In the genomic region with DNA sequence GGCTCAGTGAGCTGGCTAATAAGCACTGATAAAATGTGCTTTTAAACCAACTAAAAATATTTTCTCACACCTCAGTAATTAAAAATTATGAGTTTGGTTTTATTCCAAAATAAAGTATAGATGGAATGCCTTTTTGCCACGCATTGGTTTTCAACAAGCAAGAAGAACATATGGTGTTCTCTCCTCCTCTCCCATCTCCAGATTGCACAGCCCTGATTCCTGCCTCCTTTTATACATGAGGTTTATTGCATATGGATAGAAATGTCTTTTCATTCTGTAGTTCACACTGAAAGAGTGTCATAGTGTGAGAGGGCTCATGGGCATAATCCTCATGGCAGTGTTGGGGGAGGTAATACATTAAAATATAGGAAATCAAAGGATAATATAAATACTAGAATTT, we compare ENCODE assay signal across 23 mouse cellular contexts.
DNase-seq lines count a peak whose midpoint lies in the region; ATAC-seq lines count a peak whose summit lies in the region.
"Had no signal": no experiment of that assay in that cellular context is flagged by ENCODE, and none has a peak within 500 bp of the region (broad histone marks: within the 10 kb centered on the region; RNA-seq: fewer than 3 reads in every experiment).

No protein-coding gene starts in this region.

- H3K4me2 ChIP-seq in forebrain, embryonic 14.5 days (ENCODE audit: low read length) = no peak overlapping the region
- H3K4me2 ChIP-seq in forebrain, embryonic 12.5 days = no peak overlapping the region
- no peak overlapping the region for H3K4me2 ChIP-seq in forebrain, embryonic 16.5 days (ENCODE audit: low read length)
- H3K4me2 ChIP-seq: embryonic facial prominence, embryonic 15.5 days; hindbrain, embryonic 12.5 days had no signal

- no peak overlapping the region for H3K9ac ChIP-seq in forebrain, embryonic 14.5 days (ENCODE audit: low read length)
- no peak overlapping the region for H3K9ac ChIP-seq in forebrain, embryonic 12.5 days
- no peak overlapping the region for H3K9ac ChIP-seq in forebrain, embryonic 16.5 days (replicated peaks; ENCODE audit: low read depth, low read length)
- H3K9ac ChIP-seq: embryonic facial prominence, embryonic 15.5 days; hindbrain, embryonic 12.5 days had no signal

- ATAC-seq in forebrain, embryonic 14.5 days = peak; percentile 78; the same call in 1 of the 2 replicates
- ATAC-seq in forebrain, embryonic 12.5 days (ENCODE audit: low FRiP score) = no peak
- peak; percentile 94 for ATAC-seq in forebrain, embryonic 16.5 days
- no peak for ATAC-seq in erythroid progenitor cell, adult 5-6 weeks (replicated peaks; ENCODE audit: low FRiP score, poor library complexity, severe bottlenecking)
- ATAC-seq: hindbrain, embryonic 16.5 days; inflammation-experienced regulatory T-cells, adult 6 months; intestine, postnatal 0 days had no signal

- no peaks in the 10 kb centered on the region for H3K4me1 ChIP-seq in forebrain, embryonic 14.5 days (ENCODE audit: control insufficient read depth, insufficient read depth, low read length)
- H3K4me1 ChIP-seq in forebrain, embryonic 12.5 days = no peaks in the 10 kb centered on the region
- H3K4me1 ChIP-seq in forebrain, embryonic 16.5 days (replicated peaks; ENCODE audit: control insufficient read depth, insufficient read depth, low read length) = no peaks in the 10 kb centered on the region
- H3K4me1 ChIP-seq: embryonic facial prominence, embryonic 15.5 days; hindbrain, embryonic 12.5 days had no signal

- H3K4me3 ChIP-seq in forebrain, embryonic 14.5 days (ENCODE audit: low read depth, low read length) = no peak overlapping the region
- no peak overlapping the region for H3K4me3 ChIP-seq in forebrain, embryonic 12.5 days (replicated peaks)
- no peak overlapping the region for H3K4me3 ChIP-seq in forebrain, embryonic 16.5 days (replicated peaks; ENCODE audit: low read length)
- H3K4me3 ChIP-seq: embryonic facial prominence, embryonic 15.5 days; erythroblast, embryonic 14.5 days; hindbrain, embryonic 12.5 days had no signal

- H3K9me3 ChIP-seq in forebrain, embryonic 14.5 days (replicated peaks; ENCODE audit: control insufficient read depth, low read length) = no peaks in the 10 kb centered on the region
- H3K9me3 ChIP-seq in forebrain, embryonic 12.5 days = no peaks in the 10 kb centered on the region
- H3K9me3 ChIP-seq in forebrain, embryonic 16.5 days (ENCODE audit: control insufficient read depth, low read length) = no peaks in the 10 kb centered on the region
- H3K9me3 ChIP-seq: embryonic facial prominence, embryonic 15.5 days; hindbrain, embryonic 12.5 days had no signal

- 67% methylated on average over 1 of the region's 1 CpGs for WGBS in forebrain, embryonic 14.5 days
- WGBS in forebrain, embryonic 12.5 days = 73% methylated on average over 1 of the region's 1 CpGs
- 47% methylated on average over 1 of the region's 1 CpGs for WGBS in forebrain, embryonic 16.5 days

- H3K27ac ChIP-seq in forebrain, embryonic 14.5 days (ENCODE audit: low read depth, low read length) = no peak overlapping the region
- H3K27ac ChIP-seq in forebrain, embryonic 12.5 days = no peak overlapping the region
- no peak overlapping the region for H3K27ac ChIP-seq in forebrain, embryonic 16.5 days (ENCODE audit: low read length)
- H3K27ac ChIP-seq: embryonic facial prominence, embryonic 15.5 days; hindbrain, embryonic 12.5 days had no signal

- H3K27me3 ChIP-seq in forebrain, embryonic 14.5 days (replicated peaks; ENCODE audit: control insufficient read depth, insufficient read depth, low read length) = no peaks in the 10 kb centered on the region
- H3K27me3 ChIP-seq in forebrain, embryonic 12.5 days = no peaks in the 10 kb centered on the region
- no peaks in the 10 kb centered on the region for H3K27me3 ChIP-seq in forebrain, embryonic 16.5 days (replicated peaks; ENCODE audit: control insufficient read depth, insufficient read depth, low read length)
- H3K27me3 ChIP-seq: embryonic facial prominence, embryonic 15.5 days; hindbrain, embryonic 12.5 days had no signal

- H3K36me3 ChIP-seq in forebrain, embryonic 14.5 days (ENCODE audit: control insufficient read depth, insufficient read depth, low read length) = no peaks in the 10 kb centered on the region
- no peaks in the 10 kb centered on the region for H3K36me3 ChIP-seq in forebrain, embryonic 12.5 days (replicated peaks)
- H3K36me3 ChIP-seq in forebrain, embryonic 16.5 days (ENCODE audit: control insufficient read depth, insufficient read depth) = no peaks in the 10 kb centered on the region
- H3K36me3 ChIP-seq: embryonic facial prominence, embryonic 15.5 days; hindbrain, embryonic 12.5 days had no signal

- peak; percentile 56 for DNase-seq in forebrain, embryonic 14.5 days (ENCODE audit: low spot score)
- peak; percentile 18 for DNase-seq in layer of hippocampus, adult 11-12 months (ENCODE audit: low spot score)
- DNase-seq in layer of hippocampus, adult 9-10 months (ENCODE audit: low spot score) = no peak
- peak; percentile 65 for DNase-seq in brain, adult 2 months (ENCODE audit: low read depth, low spot score)
- no peak for DNase-seq in thymus, adult 18-20 months
- DNase-seq: adrenal gland, postnatal 10 days; cerebellum, adult 11 months; cerebellum, adult 8-10 months; cerebellum, postnatal 14 days; embryo, embryonic 11 days; gastrocnemius, postnatal 36 days; heart, adult 11 months; heart, postnatal 10 days; heart, postnatal 4 days had no signal

Comparison
In these comparisons a context has a peak if more than half of its experiments do, and no peak if none do; other contexts are left out.
1. ATAC-seq: peak in forebrain, embryonic 14.5 days (single experiment) and forebrain, embryonic 16.5 days (single experiment); none in forebrain, embryonic 12.5 days (single experiment) and erythroid progenitor cell, adult 5-6 weeks (single experiment).
2. DNase-seq: peak in forebrain, embryonic 14.5 days (single experiment), layer of hippocampus, adult 11-12 months (single experiment) and brain, adult 2 months (single experiment); none in layer of hippocampus, adult 9-10 months (single experiment) and thymus, adult 18-20 months (0 of 2).